Mouse (Mus musculus): ENCODE data around the gene Cnnm2. TPM values are rescaled to one million over a fixed set of nuclear protein-coding genes. Genes with fewer than 3 reads are reported as not detected.
"Not testable (repeated sequence)": the region's sequence is repeated elsewhere in the genome, so short reads cannot be mapped to it uniquely, and the experiment has no call there.

Gene Cnnm2
- total RNA-seq (2022), result 10 to 100 TPM; 35.0 to 47.0 (median 37.1) TPM

GRCm38 (mm10) chr19:46761247-46761946 is at the start of gene Cnnm2:
Cnnm2 (plus strand) TSS chr19:46761596.
- DNase-seq (ENCODE audit: low spot score in 2 of 2), result peak; percentile 98 to 100

- no peak for DNase-seq (ENCODE audit: low spot score in 2 of 2)
Measured at GRCm38 (mm10) chr19:46714234-46714633, 47.2 kb upstream of the Cnnm2 start.

GRCm38 (mm10) chr19:46715016-46715415 is 46.4 kb upstream of the Cnnm2 start:
- DNase-seq (ENCODE audit: low spot score in 2 of 2), result no peak

GRCm38 (mm10) chr19:46718150-46718549 is 43.2 kb upstream of the Cnnm2 start:
- no peak for DNase-seq (ENCODE audit: low spot score in 2 of 2)

DNA sequence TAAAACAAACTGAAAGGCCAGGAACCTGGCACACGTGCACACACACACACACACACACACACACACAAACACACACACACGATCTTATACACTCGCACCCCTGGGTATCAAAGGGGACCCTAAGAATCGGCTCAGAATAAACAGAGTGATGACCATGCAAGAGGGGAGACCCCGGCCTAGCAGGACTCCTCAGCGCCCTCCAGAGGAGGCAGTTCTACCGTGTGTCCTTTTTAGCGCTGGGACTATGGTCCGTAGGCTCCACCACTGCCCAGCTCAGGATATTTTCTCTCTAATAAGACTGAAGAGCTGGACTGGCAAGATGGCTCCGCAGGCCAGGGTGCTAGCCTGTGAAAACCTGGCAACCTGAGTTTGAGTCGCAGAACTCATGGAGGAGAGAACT is 37.0 kb upstream of the Cnnm2 start:
- DNase-seq (ENCODE audit: low spot score in 2 of 2), result no peak

- DNase-seq (ENCODE audit: low spot score in 2 of 2), result no peak
Measured at GRCm38 (mm10) chr19:46726142-46726541, 35.3 kb upstream of the Cnnm2 start.

GRCm38 (mm10) chr19:46727140-46727736 is 34.2 kb upstream of the Cnnm2 start:
- no peak for DNase-seq (ENCODE audit: low spot score in 2 of 2)

GRCm38 (mm10) chr19:46727945-46728540 is 33.4 kb upstream of the Cnnm2 start:
- no peak for DNase-seq (ENCODE audit: low spot score in 2 of 2)

DNA sequence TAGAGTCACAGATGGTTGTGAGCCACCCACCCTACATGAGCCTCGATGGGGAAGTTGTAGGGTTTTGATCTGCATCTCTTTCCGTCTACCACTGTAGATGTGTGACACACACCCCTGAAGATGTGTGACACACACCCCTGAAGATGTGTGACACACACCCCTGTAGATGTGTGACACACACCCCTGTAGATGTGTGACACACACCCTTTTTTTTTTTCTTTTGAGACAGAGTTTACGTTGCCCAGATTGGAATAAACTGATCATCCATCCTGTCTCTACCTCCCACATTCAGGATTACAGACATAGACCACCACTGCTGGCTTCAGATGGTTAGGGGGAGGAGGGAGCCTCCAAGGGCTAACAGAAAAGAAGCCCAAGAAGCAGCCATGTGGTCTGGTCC is 32.5 kb upstream of the Cnnm2 start:
- no peak for DNase-seq (ENCODE audit: low spot score in 2 of 2)

DNA sequence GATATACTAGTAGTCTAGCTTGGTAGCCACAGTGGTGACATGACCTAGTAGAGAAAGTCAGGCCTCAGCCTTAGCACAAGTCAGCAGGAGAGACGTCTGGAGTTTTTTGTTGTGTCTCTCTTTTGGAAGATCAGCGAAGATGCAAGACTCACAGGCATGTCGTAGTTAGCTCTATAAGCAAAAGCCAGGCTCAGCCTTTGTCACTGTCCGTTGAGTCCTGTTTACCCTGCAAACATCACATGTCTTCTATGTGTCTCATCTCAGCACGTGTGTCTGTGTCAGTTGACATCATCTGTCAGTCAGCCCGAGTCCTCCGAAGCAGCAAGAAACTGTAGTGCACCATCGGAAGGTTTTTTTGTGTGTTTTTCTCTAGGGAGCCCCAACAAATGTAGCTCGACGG is 30.0 kb upstream of the Cnnm2 start:
- DNase-seq (ENCODE audit: low spot score in 2 of 2), result no peak

GRCm38 (mm10) chr19:46732673-46733072 is 28.7 kb upstream of the Cnnm2 start:
- DNase-seq (ENCODE audit: low spot score in 2 of 2), result not testable (repeated sequence)

GRCm38 (mm10) chr19:46733626-46734025 is 27.8 kb upstream of the Cnnm2 start:
- no peak for DNase-seq (ENCODE audit: low spot score in 2 of 2)

GRCm38 (mm10) chr19:46735241-46735640 is 26.2 kb upstream of the Cnnm2 start:
- no peak for DNase-seq (ENCODE audit: low spot score in 2 of 2)

- DNase-seq (ENCODE audit: low spot score in 2 of 2), result no peak
Measured at GRCm38 (mm10) chr19:46737106-46737505, 24.3 kb upstream of the Cnnm2 start.

- peak in 1 of 2 experiments; percentile 21 for DNase-seq (ENCODE audit: low spot score in 2 of 2)
Measured at GRCm38 (mm10) chr19:46740341-46741008, 20.9 kb upstream of the Cnnm2 start.

GRCm38 (mm10) chr19:46741574-46741973 is 19.8 kb upstream of the Cnnm2 start:
- DNase-seq (ENCODE audit: low spot score in 2 of 2), result no peak

DNA sequence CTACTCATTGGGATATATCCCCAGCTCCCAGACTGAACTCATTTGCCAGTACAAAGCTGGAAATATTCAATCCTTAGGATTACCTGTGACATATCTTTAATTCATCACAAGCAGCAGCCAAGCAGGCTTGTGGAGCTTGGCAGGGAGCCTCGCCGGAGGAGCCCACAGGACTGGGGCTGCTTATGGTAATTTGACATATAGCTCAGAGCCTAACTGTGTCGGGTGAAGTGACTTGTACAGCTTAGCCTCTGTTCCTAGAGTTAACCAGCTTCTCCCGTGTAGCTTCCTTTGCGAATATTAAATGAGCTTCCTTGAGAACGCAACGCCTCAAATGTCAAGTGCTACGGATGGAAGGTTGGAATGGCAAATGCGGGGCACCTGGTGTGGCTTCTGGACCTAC is 16.7 kb upstream of the Cnnm2 start:
- DNase-seq (ENCODE audit: low spot score in 2 of 2), result no peak

DNA sequence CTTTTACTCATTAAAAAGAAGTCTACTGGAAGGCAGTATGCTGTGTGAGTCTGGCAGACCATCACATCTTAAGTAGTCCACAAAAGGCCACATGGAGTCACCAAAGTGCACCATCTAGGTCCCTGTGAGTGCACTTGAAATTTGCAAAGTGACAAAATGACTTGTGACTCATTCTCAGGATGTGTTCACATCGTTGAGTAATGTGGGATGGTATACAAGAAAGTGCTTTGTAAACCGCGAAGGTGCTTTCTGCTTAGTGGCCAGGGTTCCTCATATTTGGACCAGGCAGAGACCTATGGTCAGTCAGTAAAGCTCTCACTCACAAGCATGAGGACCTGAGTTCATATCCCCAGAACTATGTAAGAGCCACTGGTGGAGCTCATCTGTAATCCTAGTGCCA is 13.6 kb upstream of the Cnnm2 start:
- no peak for DNase-seq (ENCODE audit: low spot score in 2 of 2)

DNA sequence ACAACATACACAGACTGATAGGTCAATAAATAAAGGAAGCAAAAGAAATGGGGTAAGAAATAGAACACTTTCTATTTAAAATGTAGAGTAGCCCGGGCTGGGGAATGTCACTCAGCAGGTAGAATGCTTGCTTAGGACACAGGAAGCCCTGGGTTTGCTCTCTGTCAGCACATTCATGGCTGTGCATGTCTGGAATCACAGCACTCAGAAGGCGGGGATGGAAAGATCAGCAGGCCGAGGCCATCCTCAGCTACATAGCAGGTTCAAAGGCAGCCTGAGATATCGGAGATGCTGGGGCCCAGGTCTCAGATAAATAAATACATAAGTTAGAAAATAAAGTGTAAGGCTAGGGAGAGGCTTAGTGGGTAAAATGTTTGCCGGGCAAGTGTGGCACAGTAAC is 9.2 kb upstream of the Cnnm2 start:
- DNase-seq (ENCODE audit: low spot score in 2 of 2), result no peak

GRCm38 (mm10) chr19:46755066-46755465 is 6.3 kb upstream of the Cnnm2 start:
- DNase-seq (ENCODE audit: low spot score in 2 of 2), result no peak

DNA sequence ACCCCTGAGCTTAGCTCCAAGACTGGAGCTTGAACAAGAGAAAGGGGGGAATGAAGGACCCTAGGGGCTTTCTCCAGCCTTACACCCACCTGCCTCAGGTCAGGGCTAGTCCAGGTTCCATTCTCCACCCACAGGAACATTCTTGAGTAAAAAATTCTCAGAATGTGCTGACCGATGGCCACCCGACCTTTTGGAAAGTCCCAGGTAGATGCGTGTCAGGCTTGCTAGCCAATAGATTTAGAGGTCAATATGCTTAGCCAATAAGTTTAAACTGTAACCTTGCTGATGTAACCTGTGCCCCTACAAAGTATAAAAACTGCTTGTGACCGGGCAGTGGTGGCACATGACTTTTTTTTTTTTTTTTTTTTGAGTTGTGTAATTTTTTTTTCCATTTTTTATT is 5.2 kb upstream of the Cnnm2 start:
- no peak for DNase-seq (ENCODE audit: low spot score in 2 of 2)

GRCm38 (mm10) chr19:46759096-46759495 is 2.3 kb upstream of the Cnnm2 start:
- no peak for DNase-seq (ENCODE audit: low spot score in 2 of 2)

Measured in left cerebral cortex, adult 8-10 months (tissue).